Mouse (Mus musculus) neural tube, embryonic 12.5 days (tissue): ENCODE data around the gene Poldip3. TPM values are rescaled to one million over a fixed set of nuclear protein-coding genes. Genes with fewer than 3 reads are reported as not detected.

Experiments
- ATAC-seq: fragments of 200-750 bp; cut with Nextera tagmentation; 2 replicates; pipeline ENCODE4 v1.8.0; 2017; ENCODE audit warnings: low read depth, mild to moderate bottlenecking, moderate TSS enrichment, moderate library complexity; ENCODE audit not compliant: low FRiP score
- H3K27ac ChIP-seq: fragments of 300-500 bp; sonication (generic); 2 replicates; pipeline ENCODE4 v1.5.1; 2016
- H3K27me3 ChIP-seq: fragments of 300-500 bp; sonication (generic); replicated peaks from 2 replicates; pipeline ENCODE4 v1.6.1; 2016; ENCODE audit warnings: mild to moderate bottlenecking
- H3K36me3 ChIP-seq: fragments of 300-500 bp; sonication (generic); 2 replicates; pipeline ENCODE4 v1.6.1; 2016; ENCODE audit warnings: mild to moderate bottlenecking
- H3K4me1 ChIP-seq: fragments of 300-500 bp; sonication (generic); 2 replicates; pipeline ENCODE4 v1.6.1; 2016
- H3K4me2 ChIP-seq: fragments of 300-500 bp; sonication (generic); replicated peaks from 2 replicates; pipeline ENCODE4 v1.6.1; 2016; ENCODE audit warnings: mild to moderate bottlenecking
- H3K4me3 ChIP-seq: fragments of 300-500 bp; sonication (generic); 2 replicates; pipeline ENCODE4 v1.5.1; 2016
- H3K9ac ChIP-seq: fragments of 300-500 bp; sonication (generic); 2 replicates; pipeline ENCODE4 v1.6.1; 2016; ENCODE audit warnings: mild to moderate bottlenecking
- H3K9me3 ChIP-seq: fragments of 300-500 bp; sonication (generic); 2 replicates; pipeline ENCODE4 v1.6.1; 2016; ENCODE audit warnings: mild to moderate bottlenecking
- WGBS: fragments of 180-500 bp; shearing (Covaris S2); methylation state at CpG from one replicate; pipeline ENCODE4 v1.1.7; 2016; 5-methylcytosine and 5-hydroxymethylcytosine counted together
- polyA plus RNA-seq: library from polyadenylated mRNA; unstranded; fragments of >200 nt; fragmentation: Nextera tagmentation; extraction: Ambion mirVana; gene quantifications from 2 replicates; pipeline ENCODE4 v1.2.1, GENCODE M21; 2016

The Poldip3 gene
- polyA plus RNA-seq, 1 experiment from 2014 or later: 160 TPM

- 85% methylated on average over 8 of the region's 8 CpGs for WGBS
- Histone ChIP-seq H3K4me1 (peaks cover 35% of the 10 kb centered on the region), H3K4me2 (peak overlapping the region; percentile 14)
Measured at GRCm38 (mm10) chr15:83169772-83170722, 20.9 kb upstream of the Poldip3 start.

GRCm38 (mm10) chr15:83168875-83169771, 19.9 kb upstream of the Poldip3 start:
- H3K4me2 ChIP-seq: 0 out of 2 replicates have a peak overlapping the region, but pooled peaks have one; percentile 14
- H3K9me3 ChIP-seq: no peaks in the 10 kb centered on the region
- H3K4me3 ChIP-seq: no peak overlapping the region
- H3K27ac ChIP-seq: no peak overlapping the region
- peaks cover 8% of the 10 kb centered on the region; the same call in 1 of the 2 replicates for H3K36me3 ChIP-seq
- no peak for ATAC-seq
- peak overlapping the region; percentile 26; the same call in 1 of the 2 replicates for H3K9ac ChIP-seq
- H3K27me3 ChIP-seq: no peaks in the 10 kb centered on the region
- WGBS: 78% methylated on average over 7 of the region's 7 CpGs
- H3K4me1 ChIP-seq: peaks cover 35% of the 10 kb centered on the region

More at GRCm38 (mm10) chr15:83169772-83170722, 20.9 kb upstream of the Poldip3 start:
- Histone ChIP-seq H3K4me3 (no peak overlapping the region), H3K9me3 (no peaks in the 10 kb centered on the region), H3K27ac (no peak overlapping the region), H3K9ac (peak overlapping the region; percentile 26; the same call in 1 of the 2 replicates), H3K27me3 (no peaks in the 10 kb centered on the region), H3K36me3 (peaks cover 4% of the 10 kb centered on the region; the same call in 1 of the 2 replicates)
- ATAC-seq: no peak

GRCm38 (mm10) chr15:83168311-83168710, 19.1 kb upstream of the Poldip3 start:
- no peaks in the 10 kb centered on the region for H3K27me3 ChIP-seq
- no peak for ATAC-seq
- no peak overlapping the region for H3K4me3 ChIP-seq
- H3K4me2 ChIP-seq: no peak overlapping the region
- H3K4me1 ChIP-seq: peaks cover 35% of the 10 kb centered on the region
- WGBS: 81% methylated on average over 3 of the region's 3 CpGs
- H3K27ac ChIP-seq: no peak overlapping the region
- no peak overlapping the region for H3K9ac ChIP-seq
- H3K36me3 ChIP-seq: peaks cover 8% of the 10 kb centered on the region
- H3K9me3 ChIP-seq: no peaks in the 10 kb centered on the region

- H3K4me1 ChIP-seq: peaks cover 28% of the 10 kb centered on the region
Measured at GRCm38 (mm10) chr15:83167550-83168065, 18.4 kb upstream of the Poldip3 start.

GRCm38 (mm10) chr15:83167126-83167525, 17.9 kb upstream of the Poldip3 start:
- Histone ChIP-seq H3K36me3 (peaks cover 19% of the 10 kb centered on the region), H3K4me3 (no peak overlapping the region), H3K9ac (no peak overlapping the region), H3K27me3 (no peaks in the 10 kb centered on the region), H3K27ac (no peak overlapping the region), H3K4me1 (peaks cover 28% of the 10 kb centered on the region), H3K9me3 (no peaks in the 10 kb centered on the region), H3K4me2 (no peak overlapping the region)
- 65% methylated on average over 5 of the region's 5 CpGs for WGBS
- no peak for ATAC-seq

More at GRCm38 (mm10) chr15:83167550-83168065, 18.4 kb upstream of the Poldip3 start:
- H3K27me3 ChIP-seq: no peaks in the 10 kb centered on the region
- H3K36me3 ChIP-seq: peaks cover 15% of the 10 kb centered on the region
- no peak overlapping the region for H3K9ac ChIP-seq
- no peak for ATAC-seq
- H3K4me3 ChIP-seq: no peak overlapping the region
- no peak overlapping the region for H3K27ac ChIP-seq
- 93% methylated on average over 8 of the region's 8 CpGs for WGBS
- H3K4me2 ChIP-seq: no peak overlapping the region
- no peaks in the 10 kb centered on the region for H3K9me3 ChIP-seq

GRCm38 (mm10) chr15:83166642-83167041, 17.5 kb upstream of the Poldip3 start:
- no peak overlapping the region for H3K9ac ChIP-seq
- WGBS: 86% methylated on average over 3 of the region's 3 CpGs
- peaks cover 22% of the 10 kb centered on the region for H3K36me3 ChIP-seq
- H3K9me3 ChIP-seq: no peaks in the 10 kb centered on the region
- no peak overlapping the region for H3K4me3 ChIP-seq
- no peak for ATAC-seq
- no peak overlapping the region for H3K27ac ChIP-seq
- no peaks in the 10 kb centered on the region for H3K27me3 ChIP-seq
- no peak overlapping the region for H3K4me2 ChIP-seq
- peaks cover 27% of the 10 kb centered on the region for H3K4me1 ChIP-seq

GRCm38 (mm10) chr15:83165526-83166315, 16.5 kb upstream of the Poldip3 start:
- Histone ChIP-seq H3K4me2 (no peak overlapping the region), H3K36me3 (peaks cover 29% of the 10 kb centered on the region), H3K9ac (no peak overlapping the region), H3K27ac (no peak overlapping the region), H3K27me3 (no peaks in the 10 kb centered on the region), H3K9me3 (no peaks in the 10 kb centered on the region), H3K4me1 (peaks cover 25% of the 10 kb centered on the region), H3K4me3 (no peak overlapping the region)
- ATAC-seq: no peak
- 90% methylated on average over 13 of the region's 13 CpGs for WGBS

GRCm38 (mm10) chr15:83164971-83165471, 15.8 kb upstream of the Poldip3 start:
- Histone ChIP-seq H3K27me3 (no peaks in the 10 kb centered on the region), H3K27ac (no peak overlapping the region), H3K4me1 (peaks cover 19% of the 10 kb centered on the region), H3K4me2 (no peak overlapping the region), H3K4me3 (no peak overlapping the region), H3K9ac (no peak overlapping the region), H3K36me3 (peaks cover 35% of the 10 kb centered on the region), H3K9me3 (no peaks in the 10 kb centered on the region)
- 83% methylated on average over 5 of the region's 5 CpGs for WGBS
- no peak for ATAC-seq

GRCm38 (mm10) chr15:83162818-83163485, 13.8 kb upstream of the Poldip3 start:
- Histone ChIP-seq H3K9ac (no peak overlapping the region), H3K27ac (no peak overlapping the region), H3K36me3 (peaks cover 56% of the 10 kb centered on the region), H3K4me2 (no peak overlapping the region), H3K27me3 (no peaks in the 10 kb centered on the region), H3K9me3 (no peaks in the 10 kb centered on the region), H3K4me3 (no peak overlapping the region), H3K4me1 (peaks cover 13% of the 10 kb centered on the region)
- WGBS: 89% methylated on average over 11 of the region's 11 CpGs
- ATAC-seq: no peak

GRCm38 (mm10) chr15:83162001-83162400, 12.8 kb upstream of the Poldip3 start:
- no peak overlapping the region for H3K27ac ChIP-seq
- 90% methylated on average over 4 of the region's 4 CpGs for WGBS
- H3K36me3 ChIP-seq: peaks cover 61% of the 10 kb centered on the region

More at GRCm38 (mm10) chr15:83162001-83162400, 12.8 kb upstream of the Poldip3 start:
- Histone ChIP-seq H3K4me1 (peaks cover 9% of the 10 kb centered on the region), H3K4me2 (no peak overlapping the region), H3K4me3 (no peak overlapping the region), H3K27me3 (no peaks in the 10 kb centered on the region), H3K9ac (no peak overlapping the region), H3K9me3 (no peaks in the 10 kb centered on the region)
- ATAC-seq: no peak
